Mouse (Mus musculus) frontal cortex, postnatal 36 days (tissue): ENCODE results near the gene Lrrc20.

Source experiments
- DNase-seq, 2 experiments: peaks; one replicate each; pipeline ENCODE4 v3.0.0; 2022; ENCODE audit warnings: low spot score in 2 of 2

Lrrc20 gene

DNA sequence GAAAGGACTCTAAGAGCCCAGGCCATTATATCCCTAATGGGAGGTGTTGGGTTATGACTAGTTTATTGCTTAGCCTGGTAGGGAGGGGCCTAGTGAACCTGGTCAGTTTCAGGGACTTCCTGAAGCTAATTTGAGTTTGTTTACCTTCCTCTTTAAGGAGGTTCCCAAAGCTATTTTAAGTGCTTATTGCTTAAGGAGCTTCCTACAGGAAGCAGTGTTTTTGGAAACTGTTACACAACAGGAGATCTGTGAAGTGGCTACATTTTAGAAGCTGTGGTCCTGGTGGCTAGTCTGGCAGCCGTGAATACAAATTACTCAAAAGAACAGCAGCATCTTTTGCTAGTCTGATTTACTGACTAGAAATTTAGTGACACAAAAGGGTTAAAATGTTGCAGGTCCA lies 1.3 kb upstream of the Lrrc20 start:
- no peak for DNase-seq

DNA sequence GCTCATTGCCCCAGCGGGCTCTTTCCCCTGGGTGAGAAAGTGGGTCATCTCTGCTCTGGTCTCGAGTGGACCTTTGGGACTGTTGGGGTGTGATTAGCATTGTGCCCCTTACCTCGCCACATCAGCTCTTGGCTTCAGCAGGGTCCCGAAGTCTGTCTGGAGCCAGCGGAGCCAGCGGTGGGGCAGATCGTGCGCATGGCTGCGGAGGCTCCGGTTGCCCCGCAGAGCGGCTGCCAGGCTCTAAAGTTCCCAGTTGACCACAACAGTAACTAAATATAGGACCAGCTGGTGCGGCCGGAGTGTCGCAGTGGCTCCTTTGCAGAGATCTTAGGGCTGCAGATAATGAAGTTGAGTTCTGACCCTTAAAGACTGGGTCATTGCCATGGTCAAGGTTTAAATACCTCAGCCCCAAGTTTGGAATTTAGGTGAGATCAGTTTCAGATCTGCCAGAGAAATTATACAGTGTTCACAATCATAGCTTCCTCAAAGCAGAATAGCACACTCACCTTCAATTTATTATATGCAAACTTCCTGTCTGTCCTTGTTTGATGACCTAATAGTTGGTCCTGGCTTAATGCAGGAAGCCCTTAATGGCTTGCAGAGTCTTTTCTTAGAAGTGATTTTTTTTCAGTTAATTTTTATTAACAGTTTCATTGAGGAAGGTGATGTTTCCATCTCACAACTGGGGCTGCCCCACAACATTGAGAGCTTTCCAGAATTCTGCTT lies 1.0 kb downstream of the Lrrc20 start:
- DNase-seq, result no peak

DNA sequence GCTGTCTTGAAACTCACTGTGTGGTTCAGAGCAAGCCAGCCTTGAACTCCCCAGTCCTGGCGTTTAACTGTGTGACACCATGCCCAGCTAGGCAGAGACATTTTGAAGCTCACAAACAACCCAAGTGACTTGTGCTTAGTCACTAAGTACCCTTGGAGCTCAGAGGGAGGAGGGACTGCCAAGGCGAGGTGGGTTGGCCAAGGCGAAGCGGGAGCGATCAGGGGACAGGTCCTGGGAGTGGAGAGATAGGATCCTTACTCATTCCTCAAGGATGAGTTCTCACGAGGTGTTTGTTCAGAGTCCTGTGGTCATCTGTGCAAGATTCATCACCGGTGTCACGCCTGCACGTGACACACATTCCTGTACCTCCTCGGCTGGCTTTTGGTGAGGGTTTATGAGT lies 3.9 kb downstream of the Lrrc20 start:
- DNase-seq, result no peak

DNA sequence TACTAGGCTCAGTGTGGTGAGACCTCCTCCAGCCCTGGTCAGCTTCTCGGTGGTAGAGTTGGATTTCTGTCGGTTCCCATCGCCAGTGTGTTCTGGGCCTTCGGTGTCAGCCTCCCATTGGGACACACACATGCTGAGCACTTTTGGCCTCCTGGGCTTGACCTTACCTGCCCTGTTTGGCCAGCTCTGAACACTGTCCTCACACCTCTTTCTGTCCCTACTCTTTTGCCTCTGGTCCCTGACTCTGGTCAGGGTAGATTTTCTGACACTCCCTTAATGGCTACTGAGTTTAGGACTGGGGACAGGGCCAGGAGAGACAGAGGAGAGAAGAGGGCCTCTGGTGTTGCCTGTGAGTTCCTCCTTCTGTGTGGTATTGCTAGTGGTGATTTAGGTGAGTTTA lies 4.3 kb downstream of the Lrrc20 start:
- no peak for DNase-seq

DNA sequence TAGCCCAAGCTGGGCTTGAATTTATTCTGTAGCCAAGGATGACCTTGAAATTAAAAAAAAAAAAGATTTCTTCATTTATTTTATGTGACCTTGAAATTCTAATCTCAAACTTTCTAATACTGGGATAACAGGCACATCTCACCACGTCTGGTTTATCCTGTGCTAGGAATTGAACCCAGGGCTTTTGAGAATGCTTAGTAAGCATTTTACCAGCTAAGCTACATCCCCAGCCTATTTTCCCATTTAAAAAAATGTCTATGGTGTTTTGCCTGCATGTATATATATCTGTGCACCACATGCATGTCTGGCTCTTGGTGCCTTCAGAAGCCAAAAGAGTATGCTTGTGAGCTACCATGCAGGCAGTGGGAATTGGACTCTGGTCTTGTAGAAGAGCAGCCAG lies 4.9 kb downstream of the Lrrc20 start:
- no peak for DNase-seq

DNA sequence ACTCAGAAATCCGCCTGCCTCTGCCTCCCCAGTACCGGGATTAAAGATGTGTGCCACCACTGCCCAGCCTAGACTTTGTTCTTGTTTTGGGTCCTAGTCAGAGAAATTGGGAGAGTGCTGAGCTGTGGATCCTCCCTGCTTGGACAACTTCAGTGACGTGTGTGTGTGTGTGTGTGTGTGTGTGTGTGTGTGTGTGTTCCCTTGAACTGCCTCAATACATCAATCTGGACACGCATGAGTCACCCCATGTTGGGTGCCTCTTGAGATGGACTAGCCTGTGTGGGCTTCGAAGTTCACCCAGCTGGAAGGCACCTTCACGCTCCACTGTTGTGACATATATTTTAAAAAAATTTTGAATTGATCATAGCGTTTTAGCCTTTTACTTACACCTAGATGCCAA lies 7.2 kb downstream of the Lrrc20 start:
- DNase-seq, result no peak

DNA sequence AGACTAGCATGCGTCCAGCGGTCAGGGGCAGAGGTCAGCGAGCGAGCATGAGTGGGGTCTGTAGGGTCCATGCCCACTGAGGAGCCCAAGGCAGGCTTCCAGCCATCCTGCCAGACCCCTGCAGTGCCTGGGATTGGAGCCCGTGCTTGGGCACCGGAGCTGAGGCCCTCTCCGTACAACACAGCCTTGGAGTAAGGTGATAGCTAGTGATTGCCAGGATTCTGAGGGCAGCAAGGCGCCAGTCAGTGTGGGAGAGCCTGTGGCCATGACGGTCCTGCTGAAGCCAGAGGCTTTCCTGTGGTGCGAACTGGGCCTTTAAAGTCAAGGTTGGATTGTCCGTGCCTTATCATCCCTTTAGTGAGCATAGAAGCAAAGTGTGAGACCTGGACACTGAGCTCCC lies 9.2 kb downstream of the Lrrc20 start:
- DNase-seq, result no peak

DNA sequence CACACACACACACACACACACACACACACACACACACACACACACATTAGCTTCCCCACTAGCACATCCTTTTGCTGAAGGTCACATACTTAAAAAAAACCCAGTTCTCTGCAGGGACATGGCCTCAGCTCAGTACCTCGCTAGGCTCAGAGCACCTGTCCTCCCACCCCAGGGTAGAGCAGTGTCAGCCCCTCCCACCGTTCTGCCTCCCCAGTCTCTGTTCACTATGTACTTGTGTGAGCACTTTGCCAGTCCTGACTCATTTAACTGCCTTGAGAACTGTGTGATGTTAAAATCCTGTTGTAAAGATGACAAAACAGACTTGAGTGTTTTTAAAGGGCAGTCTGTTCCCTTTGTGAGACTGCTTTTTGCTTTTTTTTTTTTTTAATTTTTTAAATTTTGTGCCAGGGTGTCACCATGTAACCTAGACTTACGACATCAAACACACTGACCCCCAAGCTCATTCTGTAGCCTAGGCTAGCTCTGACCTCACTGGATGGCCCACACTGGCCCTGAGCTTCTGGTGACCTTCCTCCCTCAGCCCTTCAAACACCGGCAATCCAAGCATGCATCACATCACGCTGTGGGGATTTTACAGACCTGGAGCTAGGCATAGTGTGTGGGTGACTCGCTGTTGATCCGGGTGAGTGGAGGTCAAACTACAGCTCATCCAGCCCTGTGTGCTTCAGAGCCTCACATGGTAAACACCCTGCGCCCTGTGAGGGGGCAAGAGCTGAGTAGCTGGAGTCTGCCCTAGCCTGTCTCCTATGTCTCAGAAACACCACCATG lies 11.1 kb downstream of the Lrrc20 start:
- DNase-seq, result no peak

DNA sequence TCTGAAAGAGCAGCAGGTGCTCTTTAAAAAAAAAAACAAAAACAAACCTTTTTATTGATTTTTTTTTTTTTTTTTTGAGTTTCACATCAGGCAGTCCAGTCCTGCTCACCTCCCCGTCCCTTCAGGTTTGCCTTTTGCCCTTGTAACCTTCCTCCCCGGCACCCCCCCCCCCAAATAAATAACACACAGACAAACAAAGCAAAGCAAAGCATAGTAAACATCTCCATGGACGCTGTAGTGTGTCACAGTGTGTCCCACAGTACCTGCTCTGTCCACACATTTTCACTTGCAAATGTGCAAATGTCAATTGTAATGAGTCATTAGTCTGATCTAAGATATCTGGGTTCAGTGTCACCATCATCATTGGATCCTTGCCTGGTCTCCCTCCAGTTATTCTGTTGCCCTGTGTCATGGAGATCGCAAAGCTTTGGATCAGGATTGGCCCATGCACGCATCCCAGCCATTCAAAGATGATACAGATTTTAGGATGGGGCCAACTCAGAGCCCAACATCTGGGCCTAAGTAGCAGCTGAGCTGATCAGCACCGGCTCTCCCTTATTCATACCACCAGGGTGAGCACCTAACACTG lies 13.0 kb downstream of the Lrrc20 start:
- DNase-seq, result no peak

DNA sequence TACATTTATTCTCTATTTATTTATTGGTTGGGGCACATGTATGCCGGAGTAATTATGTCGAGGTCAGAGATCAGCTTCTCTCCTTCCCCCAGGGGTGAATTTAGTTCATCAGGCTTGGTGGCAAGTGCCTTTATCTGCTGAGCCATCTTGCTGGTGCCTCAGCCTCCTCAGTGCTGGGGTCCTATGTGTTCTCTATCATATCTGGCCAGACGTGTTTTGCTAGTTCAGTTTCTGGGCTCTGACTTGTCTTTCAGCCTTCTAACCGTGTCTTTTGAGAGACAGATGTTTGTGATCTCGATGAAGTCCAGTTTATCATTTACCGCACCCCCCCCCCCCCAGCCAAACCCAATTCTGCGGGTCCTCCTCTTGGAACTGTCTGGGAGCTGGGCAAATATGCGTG lies 16.0 kb downstream of the Lrrc20 start:
- no peak for DNase-seq

DNA sequence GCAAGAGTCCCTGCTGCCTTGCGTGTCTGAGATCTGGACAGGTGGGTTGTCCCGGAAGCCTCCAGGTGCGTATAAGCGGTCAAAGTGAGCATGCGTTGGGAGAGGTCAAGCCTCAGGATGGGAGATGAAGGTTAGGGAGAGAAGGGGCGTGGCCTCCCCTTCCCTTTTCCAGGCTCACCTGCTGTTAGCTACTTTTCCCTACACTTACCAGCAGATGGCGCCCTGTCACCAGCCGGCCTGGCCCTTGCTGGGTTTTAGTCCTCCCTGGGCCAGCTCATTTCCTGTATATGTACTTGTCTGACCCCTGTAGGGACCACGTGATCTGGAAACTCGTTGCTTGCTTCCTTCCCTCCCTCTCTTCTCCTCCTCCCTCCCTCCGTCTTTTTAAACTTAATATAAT lies 16.4 kb downstream of the Lrrc20 start:
- peak; percentile 71 to 77 for DNase-seq

DNA sequence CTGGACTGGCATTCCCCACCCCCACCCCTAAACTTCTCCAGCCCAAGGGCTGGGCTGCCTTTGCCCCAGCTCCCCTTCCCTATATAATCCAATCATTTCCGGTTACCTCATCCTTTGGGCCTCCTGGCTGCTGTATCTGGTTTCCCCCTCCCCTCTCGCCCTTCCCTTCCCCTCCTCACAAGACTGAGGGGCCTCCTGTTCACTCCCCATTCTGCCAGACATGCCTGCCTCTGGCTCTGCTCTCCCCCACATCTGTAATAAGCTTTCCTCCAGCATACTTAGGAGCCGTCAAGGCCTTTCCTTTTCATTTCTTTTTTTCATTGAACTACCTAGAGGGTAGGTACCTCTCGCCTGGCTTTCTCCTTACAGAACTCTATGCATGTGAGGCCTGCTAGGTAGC lies 19.9 kb downstream of the Lrrc20 start:
- no peak for DNase-seq

DNA sequence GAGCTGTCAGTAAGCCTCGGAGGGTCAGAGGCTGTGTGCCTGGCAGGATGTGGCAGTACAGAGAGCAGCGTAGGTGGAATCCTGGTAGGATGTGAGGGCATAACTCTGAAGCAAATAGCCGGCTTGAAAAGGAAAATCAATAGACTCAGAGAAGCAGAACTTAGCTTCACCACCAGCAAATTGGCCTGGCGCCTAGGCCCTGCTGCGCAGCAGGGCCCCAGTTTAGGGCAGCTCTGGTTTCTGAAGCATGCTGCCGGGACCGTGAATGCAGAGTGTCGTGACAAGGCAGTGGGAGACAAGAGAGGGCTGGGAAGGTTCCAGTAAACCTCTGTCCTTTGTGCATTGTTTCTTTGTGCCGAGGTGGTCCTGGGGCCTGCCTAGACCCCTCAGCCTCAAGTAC lies 20.6 kb downstream of the Lrrc20 start:
- no peak for DNase-seq

DNA sequence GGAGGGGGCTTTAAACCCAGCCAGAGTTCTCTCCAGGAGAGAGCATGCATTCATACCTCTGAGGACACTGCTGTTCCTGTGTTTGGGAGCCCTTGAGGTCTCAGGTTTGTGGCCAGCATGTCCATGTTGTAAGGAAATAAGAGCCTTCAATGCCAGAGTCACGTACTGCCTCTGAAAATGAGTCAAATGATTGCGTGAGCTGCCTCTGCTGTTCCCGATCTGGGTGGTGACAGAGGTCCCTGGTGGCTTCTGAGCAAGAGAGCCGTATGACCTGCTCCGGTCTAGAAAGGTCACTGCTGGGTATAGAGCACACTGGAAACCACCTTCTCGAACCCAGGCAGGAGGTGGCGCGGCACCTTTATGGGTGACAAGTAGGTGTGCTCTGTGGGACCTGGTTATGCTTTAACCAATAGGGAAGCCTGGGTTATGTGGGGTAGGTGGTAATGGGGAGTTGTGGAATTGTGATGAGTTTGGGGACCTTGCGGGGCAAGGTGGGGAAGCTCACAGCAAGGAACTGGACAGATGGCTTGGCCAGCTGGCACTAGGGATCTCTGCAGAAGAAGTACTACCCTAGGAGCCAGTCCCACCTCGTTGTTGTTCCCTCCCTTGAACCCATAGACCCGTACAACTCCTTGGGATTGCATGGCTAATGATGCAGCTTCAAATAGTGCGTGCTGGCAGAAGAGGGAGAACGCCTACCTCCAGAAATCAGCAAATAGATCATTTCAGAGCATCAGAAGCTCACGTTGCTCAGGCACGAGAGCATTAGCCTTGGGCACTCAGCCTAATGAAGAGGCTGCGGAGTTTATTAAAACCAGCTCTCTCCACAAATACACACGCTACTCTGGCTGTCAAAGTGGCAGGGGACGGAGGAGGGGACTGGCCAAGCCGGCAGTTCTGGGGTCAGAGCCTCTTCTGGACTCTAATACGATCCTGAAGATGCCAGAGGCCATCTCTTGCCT lies 24.2 kb downstream of the Lrrc20 start:
- no peak for DNase-seq

DNA sequence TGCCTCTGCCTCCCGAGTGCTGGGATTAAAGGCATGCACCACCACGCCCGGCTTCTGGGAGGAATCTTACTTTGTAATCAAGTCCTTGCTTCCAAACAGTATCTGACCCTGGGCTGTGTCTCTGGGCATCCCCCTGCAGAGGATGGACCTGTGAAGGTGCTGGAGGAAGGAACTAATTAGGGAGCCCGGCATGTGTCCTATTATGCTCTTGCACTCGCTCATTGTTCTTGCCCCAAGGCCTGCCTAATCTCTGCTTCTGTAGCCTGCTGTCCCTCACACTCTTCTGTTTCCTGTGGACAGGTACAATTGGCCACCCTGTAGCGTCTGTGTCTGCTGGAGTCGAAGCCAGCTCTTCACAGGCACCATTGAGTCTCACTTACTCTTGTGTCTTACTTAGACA lies 25.2 kb downstream of the Lrrc20 start:
- no peak for DNase-seq

DNA sequence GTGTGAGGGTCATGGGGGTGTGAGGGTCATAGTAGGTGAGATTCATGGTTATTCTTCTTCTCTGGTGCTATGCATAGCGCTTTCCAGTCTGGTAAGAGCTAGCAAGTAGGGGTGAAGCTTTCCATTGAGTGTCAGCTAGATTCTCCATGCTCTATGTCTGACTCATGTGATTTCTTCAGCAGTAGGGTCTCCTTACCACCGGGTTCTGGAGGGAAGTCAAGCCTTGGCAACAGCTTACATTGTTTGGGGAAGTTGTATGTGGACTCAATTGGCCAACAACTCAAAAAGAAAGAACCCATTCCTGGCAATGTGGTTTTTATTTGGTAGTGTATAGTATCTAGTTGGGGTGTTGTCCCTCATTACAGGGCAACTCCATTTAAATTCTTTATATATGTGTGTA lies 28.5 kb downstream of the Lrrc20 start:
- no peak for DNase-seq

DNA sequence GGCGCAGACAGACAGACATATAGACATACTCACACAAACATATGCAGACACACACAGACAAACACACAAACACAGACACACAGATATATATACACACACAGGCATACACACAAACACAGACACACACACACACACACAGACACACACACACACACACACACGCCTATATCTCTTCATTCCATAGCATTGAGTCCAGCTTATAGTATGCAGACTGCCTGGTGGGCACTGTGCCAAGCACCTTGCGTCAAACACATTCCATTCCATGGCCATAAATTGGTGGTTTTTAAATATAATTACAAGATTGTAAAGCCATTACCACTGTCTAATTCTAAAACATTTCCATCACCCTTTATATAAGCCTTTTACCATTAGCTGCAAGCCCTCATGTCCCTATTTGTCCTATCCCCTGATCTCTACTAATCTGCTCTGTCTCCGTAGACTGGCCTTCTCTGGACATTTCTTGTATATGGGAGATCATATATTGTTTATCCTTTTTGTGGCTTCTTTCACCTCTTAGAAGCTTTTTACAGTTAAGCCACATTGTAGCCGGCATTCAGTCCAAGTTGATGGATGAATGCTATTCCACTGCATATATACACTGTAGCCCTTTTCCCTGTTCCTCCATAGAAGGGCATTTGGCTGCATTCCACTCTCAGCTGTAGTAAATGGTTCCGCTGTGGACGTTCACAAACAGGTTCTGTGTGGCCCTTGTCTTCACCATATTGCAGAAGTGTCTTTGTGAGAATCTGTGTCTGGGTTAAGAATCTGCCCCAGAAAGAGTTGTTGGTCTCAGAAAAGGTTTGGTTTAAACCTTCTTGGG lies 31.0 kb downstream of the Lrrc20 start:
- DNase-seq, result no peak

DNA sequence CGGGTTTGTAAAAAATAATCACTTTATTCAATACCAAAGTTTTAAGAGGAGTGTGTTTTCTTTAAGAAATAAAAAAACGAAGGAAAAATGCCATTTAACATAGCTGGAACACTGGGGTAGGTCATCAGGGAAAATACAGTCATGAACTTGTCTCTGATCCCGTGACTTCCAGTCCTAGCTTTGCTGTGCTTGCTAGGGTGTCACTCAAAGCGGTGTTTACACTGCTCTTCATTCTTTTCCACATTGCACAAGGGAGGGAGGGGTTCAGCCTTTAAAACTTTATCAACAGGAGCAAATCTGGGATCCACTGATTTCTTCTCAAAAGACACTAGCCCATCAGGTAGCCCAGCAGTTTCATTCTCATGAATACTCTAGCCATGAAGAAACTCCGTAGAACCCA lies 34.3 kb downstream of the Lrrc20 start:
- DNase-seq, result no peak

DNA sequence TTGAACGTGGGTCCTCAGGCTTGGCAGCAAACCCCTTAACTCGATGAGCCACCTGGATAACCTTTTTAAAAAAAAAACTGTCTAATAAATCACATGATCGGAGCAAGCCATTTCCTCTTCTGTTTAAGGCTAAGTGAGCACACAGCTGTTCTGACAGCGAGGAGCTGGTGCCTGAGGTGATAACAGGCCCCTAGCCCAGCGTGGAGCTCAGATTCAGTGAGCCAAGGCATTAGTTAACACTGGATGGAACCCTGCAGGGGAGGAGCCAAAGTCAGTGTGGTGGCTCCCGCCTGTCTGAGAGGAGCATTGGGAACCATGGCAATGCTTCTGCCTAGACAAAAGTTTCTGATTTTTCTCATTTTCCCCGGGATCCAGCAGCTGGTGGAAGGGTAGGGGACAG lies 35.2 kb downstream of the Lrrc20 start:
- no peak for DNase-seq

DNA sequence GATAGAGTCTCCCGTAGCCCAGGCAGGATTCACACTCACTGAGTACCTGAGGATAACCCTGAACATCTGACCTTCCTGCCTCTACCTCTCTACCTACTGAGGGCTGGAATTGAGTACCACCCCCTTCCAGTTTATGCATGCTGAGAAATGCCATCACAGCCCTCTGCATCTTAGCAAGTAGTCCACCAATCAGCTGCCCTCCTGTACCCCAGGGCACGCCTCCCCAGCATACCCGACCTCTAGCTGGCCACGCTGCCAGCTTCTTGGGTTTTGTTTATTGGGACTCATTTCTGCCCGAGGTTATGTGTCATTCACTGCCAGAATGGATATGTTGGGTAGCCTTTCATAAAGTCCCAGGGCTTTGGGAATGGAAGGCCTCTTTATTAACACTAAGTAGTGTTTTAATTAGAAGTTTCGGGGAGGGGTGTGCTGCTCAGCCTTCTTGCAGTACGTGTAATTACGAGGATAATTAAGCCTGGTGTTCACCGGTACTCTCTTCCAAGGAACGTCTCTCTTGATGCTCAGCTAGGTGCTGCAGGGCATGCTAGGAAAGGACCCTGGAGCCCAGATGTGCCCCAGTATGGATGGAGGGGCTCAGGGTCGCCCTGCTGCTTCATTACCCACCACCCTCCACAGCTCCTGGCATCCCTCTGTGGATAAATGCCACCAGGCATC lies 36.8 kb downstream of the Lrrc20 start:
- no peak for DNase-seq

DNA sequence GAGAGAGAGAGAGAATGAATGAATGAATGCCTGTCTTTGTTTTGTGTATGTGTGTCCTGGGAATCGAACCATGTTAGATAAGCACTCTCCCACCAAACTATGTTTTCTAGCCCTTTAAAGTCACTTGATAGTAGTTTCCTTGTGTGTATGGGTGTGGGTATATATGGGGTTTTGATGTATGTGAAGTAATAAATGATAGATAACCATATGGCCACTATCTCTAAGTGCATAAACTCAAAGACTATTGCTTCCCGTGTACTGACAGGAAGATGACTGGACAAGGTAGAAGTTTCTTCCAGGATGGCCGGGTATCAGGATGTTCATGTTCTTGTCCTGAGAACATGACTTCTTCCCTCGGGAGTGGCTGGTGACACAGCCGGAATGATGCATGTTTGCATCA lies 41.3 kb downstream of the Lrrc20 start:
- DNase-seq, result no peak
